ENCODE assay signal across 9 mouse cellular contexts in the genomic region with DNA sequence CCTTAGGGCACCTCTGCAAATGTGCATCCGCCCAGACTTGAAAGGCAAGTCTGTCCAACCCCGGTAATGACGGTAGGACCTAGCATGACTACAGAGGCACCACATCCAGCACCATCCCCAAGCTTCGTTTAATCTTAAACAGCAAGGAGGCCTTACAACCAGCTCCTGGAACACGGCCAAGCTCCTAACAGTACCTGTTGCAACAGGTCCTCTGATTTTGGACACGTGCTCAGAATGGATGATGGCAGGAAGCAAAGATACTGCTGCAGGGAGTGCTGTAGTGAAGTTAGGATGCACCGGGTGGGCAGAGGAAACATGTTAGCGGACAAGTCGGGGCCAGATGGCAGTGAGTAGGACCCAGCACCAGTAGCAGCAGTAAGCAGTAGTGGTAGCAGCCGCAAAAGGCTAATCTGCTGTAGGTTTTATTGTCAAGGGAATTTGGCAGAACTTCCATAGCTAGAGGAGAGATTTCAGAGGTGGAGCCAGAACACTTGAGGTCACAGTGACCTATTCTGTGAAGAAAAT.
DNase-seq lines count a peak whose midpoint lies in the region; ATAC-seq and TF ChIP-seq lines count a peak whose summit lies in the region.
"Had no signal": no experiment of that assay in that cellular context is flagged by ENCODE, and none has a peak within 500 bp of the region (broad histone marks: within the 10 kb centered on the region; RNA-seq: fewer than 3 reads in every experiment).

No protein-coding gene starts in this region.

- ATAC-seq in lung, postnatal 0 days: no peak
- no peak for ATAC-seq in limb, embryonic 14.5 days (ENCODE audit: low FRiP score, low read depth)

- H3K27ac ChIP-seq in lung, postnatal 0 days (ENCODE audit: low read length): no peak overlapping the region
- no peak overlapping the region for H3K27ac ChIP-seq in limb, embryonic 14.5 days (replicated peaks; ENCODE audit: low read depth, low read length)
- H3K27ac ChIP-seq in midbrain, embryonic 10.5 days (replicated peaks): no peak overlapping the region

- H3K9ac ChIP-seq in lung, postnatal 0 days (replicated peaks; ENCODE audit: low read depth): no peak overlapping the region
- no peak overlapping the region for H3K9ac ChIP-seq in limb, embryonic 14.5 days (ENCODE audit: low read depth, low read length, severe bottlenecking)

- WGBS in lung, postnatal 0 days: 56% methylated on average over 10 of the region's 10 CpGs
- WGBS in limb, embryonic 14.5 days: 48% methylated on average over 10 of the region's 10 CpGs
- WGBS in midbrain, embryonic 10.5 days: 87% methylated on average over 10 of the region's 10 CpGs

- H3K4me3 ChIP-seq in lung, postnatal 0 days (ENCODE audit: low read depth, low read length): no peak overlapping the region
- H3K4me3 ChIP-seq in limb, embryonic 14.5 days (replicated peaks; ENCODE audit: low read length): no peak overlapping the region
- no peak overlapping the region for H3K4me3 ChIP-seq in midbrain, embryonic 10.5 days
- H3K4me3 ChIP-seq: megakaryocyte, embryonic 14.5 days had no signal

- no peaks in the 10 kb centered on the region for H3K9me3 ChIP-seq in lung, postnatal 0 days (ENCODE audit: low read length)
- H3K9me3 ChIP-seq in limb, embryonic 14.5 days (ENCODE audit: control insufficient read depth, low read length): no peaks in the 10 kb centered on the region
- no peaks in the 10 kb centered on the region for H3K9me3 ChIP-seq in midbrain, embryonic 10.5 days (replicated peaks)
- H3K9me3 ChIP-seq: megakaryocyte, embryonic 14.5 days had no signal

- no peaks in the 10 kb centered on the region for H3K27me3 ChIP-seq in lung, postnatal 0 days (replicated peaks; ENCODE audit: insufficient read depth, low read length)
- no peaks in the 10 kb centered on the region for H3K27me3 ChIP-seq in limb, embryonic 14.5 days (ENCODE audit: control insufficient read depth, insufficient read depth, low read length)
- H3K27me3 ChIP-seq in midbrain, embryonic 10.5 days (ENCODE audit: low read depth, poor library complexity, severe bottlenecking): no peaks in the 10 kb centered on the region
- H3K27me3 ChIP-seq: megakaryocyte, embryonic 14.5 days had no signal

- no peak for TF ChIP-seq POLR2A in limb, embryonic 14.5 days (IDR thresholded peaks at IDR 0.05; ENCODE audit: borderline replicate concordance, extremely low read depth, insufficient read depth, insufficient read length)

- no peak for TF ChIP-seq EP300 in lung, postnatal 0 days (IDR thresholded peaks at IDR 0.05)

- H3K36me3 ChIP-seq in lung, postnatal 0 days (ENCODE audit: insufficient read depth, low read length): no peaks in the 10 kb centered on the region
- no peaks in the 10 kb centered on the region for H3K36me3 ChIP-seq in limb, embryonic 14.5 days (ENCODE audit: control insufficient read depth, insufficient read depth, low read length)
- H3K36me3 ChIP-seq in midbrain, embryonic 10.5 days: no peaks in the 10 kb centered on the region

- no peaks in the 10 kb centered on the region for H3K4me1 ChIP-seq in lung, postnatal 0 days (ENCODE audit: insufficient read depth, low read depth, low read length)
- H3K4me1 ChIP-seq in limb, embryonic 14.5 days (ENCODE audit: control insufficient read depth, insufficient read depth, low read length): peaks cover 4% of the 10 kb centered on the region
- peaks cover 10% of the 10 kb centered on the region; the same call in 1 of the 2 replicates for H3K4me1 ChIP-seq in midbrain, embryonic 10.5 days

- no peak overlapping the region for H3K4me2 ChIP-seq in lung, postnatal 0 days (replicated peaks; ENCODE audit: low read depth, low read length)
- no peak overlapping the region for H3K4me2 ChIP-seq in limb, embryonic 14.5 days (replicated peaks; ENCODE audit: low read depth, low read length, severe bottlenecking)

- TF ChIP-seq CTCF in lung, postnatal 0 days (IDR thresholded peaks at IDR 0.05): no peak

- peak; percentile 22 to 60 for DNase-seq in cerebellum, postnatal 14 days
- DNase-seq in cerebellum, adult 8-10 months: no peak
- DNase-seq in lung, postnatal 0 days (ENCODE audit: low spot score): peak; percentile 19
- DNase-seq in lung, postnatal 14 days: no peak
- peak; percentile 94 for DNase-seq in fat pad, adult 2 months (ENCODE audit: extremely low read depth, low read depth, low spot score)
- DNase-seq in limb, embryonic 14.5 days (ENCODE audit: low spot score): peak; percentile 83
- DNase-seq in spleen, postnatal 36 days (ENCODE audit: low spot score in 2 of 2): no peak
- DNase-seq in midbrain, embryonic 10.5 days (ENCODE audit: low spot score): no peak

Comparison
In these comparisons a context has a peak if more than half of its experiments do, and no peak if none do; other contexts are left out.
1. DNase-seq: peak in cerebellum, postnatal 14 days (2 of 2), lung, postnatal 0 days (single experiment), fat pad, adult 2 months (single experiment) and limb, embryonic 14.5 days (single experiment); none in cerebellum, adult 8-10 months (single experiment), lung, postnatal 14 days (single experiment), spleen, postnatal 36 days (0 of 2) and midbrain, embryonic 10.5 days (single experiment).